Mouse (Mus musculus) hindlimb bud, embryonic 11.5 days (tissue): ENCODE data around the gene Zfr.
"Not testable (repeated sequence)": the region's sequence is repeated elsewhere in the genome, so short reads cannot be mapped to it uniquely, and the experiment has no call there.

Source experiments
- DNase-seq: peaks from one replicate; pipeline ENCODE4 v3.0.0-alpha.2; 2012; ENCODE audit warnings: low read depth, low spot score; ENCODE audit errors: extremely low spot score

Zfr gene

DNA sequence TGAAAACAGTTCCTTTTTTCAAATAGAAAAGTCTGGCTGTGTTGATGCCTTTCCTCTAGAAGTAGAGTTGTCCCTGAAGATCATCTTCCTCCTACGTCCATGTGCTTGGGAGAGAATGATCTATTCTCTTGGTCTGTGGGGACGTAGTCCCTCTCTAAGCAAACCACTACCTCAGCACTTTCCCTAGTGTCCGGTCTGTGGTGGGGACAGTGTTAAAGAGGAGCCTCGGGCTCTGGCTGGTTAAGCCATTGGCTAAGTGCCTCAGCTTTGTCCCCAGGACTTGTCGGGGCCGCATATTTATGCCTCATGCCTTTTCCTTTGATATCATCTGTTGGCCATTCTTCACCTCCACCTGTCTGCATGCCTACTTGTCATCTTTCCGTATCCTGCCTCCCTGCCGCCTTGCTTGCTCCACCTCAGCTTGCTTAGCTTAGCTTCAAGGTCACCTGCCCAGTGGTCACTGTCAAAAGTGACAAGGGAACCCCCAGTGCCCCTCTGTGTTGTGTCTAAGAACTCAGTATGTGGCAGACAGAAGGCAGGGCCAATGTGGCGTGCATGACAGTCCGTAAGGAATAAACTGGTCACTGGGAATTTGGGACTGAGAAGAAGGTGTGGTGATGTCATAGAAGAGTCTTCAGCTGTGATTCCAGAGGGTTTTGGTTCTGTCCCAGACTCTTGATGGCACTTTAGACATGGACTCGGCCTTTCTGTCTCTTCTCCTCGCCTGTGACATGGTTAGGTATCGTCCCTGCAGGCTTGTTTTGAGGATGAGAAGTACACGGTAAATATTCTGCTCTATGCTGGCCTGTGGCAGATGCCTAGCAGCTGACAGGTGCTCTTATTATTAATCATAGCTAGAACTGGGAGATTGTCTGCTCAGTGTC is 97.1 kb downstream of the Zfr start:
- no peak for DNase-seq

DNA sequence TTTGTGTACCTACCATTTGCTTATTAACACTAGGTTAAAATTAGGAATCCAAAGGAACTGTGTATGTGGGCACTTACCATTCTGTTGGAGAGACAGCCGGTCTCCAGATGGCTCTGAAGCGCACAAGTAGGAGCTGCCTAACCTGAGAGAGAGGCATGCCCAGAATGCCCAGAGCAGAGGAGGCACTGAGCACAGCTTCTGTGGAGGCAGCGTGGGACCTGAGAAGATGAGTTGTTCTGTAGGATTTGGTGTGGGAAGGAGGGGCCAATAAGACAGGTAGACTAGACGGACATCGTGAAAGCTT is 97.7 kb downstream of the Zfr start:
- no peak for DNase-seq

- DNase-seq = no peak
Observed at GRCm38 (mm10) chr15:12216119-12216518, 98.5 kb downstream of the Zfr start.

DNA sequence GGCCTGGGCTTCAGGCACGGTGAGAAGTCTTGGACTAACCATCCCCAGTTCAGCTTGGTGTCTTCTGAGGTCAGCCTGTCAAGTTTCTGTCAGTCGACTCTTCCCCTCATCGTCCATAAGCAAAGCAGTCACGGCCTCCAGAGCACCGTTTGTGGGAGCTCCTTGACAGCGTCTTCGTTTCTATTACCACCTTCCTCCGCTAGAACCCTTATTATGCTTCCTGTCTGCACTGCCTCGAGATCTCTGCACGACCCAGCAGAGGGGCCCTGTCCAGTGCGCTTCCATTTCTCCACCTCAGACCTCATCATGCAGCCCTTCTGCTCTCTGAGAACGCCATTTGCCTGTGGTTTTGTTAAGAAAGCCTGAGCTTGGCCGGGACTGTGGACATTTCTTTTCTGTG is 99.2 kb downstream of the Zfr start:
- DNase-seq = no peak

DNA sequence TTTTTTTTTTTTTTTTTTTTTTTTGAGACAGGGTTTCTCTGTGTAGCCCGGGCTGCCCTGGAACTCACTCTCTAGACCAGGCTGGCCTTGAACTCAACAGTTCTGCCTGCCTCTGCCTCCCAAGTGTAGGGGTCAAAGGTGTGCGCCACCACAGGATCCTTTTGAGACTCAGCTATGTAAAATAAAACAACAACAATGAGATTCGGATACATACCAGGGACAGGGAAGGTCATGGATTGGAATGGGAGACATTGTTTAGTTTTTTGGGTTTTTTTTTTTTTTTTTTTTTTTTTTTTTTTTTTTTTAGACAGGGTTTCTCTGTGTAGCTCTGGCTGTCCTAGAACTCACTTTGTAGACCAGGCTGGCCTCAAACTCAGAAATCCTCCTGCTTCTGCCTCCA is 99.7 kb downstream of the Zfr start:
- DNase-seq = not testable (repeated sequence)

DNA sequence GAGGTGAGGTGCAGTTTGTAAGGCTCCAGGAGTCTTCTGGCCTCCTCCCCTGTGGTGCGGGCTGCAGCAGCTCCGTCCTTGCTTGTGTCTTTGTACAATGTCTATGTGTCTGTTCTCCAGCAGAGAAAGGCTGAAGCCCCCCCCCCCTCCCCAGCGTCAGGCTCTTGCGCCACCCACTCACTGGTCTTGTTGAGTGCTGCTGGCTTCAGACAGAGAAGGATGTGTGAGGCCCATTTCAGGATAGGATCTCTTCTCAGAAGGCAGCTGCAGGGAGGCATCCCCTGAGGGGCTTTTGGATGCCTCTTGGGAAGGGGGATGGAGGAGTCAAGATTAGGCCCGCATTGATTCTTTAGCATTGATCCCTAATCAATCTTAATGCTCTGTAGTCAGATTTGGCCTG is 100.2 kb downstream of the Zfr start:
- no peak for DNase-seq

DNA sequence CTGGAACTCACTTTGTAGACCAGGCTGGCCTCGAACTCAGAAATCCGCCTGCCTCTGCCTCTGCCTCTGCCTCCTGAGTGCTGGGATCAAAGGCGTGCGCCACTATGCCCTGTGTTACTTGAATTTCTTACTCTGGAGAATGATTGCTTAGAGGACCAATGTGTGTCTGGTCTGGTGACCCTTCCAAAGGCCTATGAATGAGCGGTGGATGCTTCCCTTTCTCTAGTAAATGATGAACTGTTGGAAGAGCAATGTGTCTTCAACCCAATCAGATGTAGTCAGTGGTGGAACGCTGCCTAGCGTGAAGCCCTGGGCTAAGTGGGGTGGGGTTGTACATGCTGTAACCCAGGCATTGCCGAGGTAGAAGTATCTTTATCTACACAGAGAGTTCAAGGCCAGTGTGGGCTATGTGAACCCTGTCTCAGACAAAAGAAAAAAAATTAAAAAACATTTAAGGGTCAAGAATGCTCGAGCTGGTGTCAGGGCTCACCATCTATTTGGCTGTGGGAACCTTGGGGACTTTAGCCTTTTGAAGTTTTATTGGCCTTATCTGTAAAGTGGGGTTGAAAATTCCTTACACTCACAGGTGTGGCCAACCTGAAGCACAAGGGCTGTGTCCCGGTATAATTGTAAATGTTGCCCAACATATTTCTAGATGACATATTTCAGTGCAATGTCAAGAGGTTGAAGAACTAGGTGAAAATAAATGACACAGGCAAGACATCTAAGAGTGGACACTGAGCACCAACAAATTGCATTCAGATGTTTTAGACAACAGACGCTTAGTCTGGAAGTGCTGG is 101.2 kb downstream of the Zfr start:
- DNase-seq = no peak

DNA sequence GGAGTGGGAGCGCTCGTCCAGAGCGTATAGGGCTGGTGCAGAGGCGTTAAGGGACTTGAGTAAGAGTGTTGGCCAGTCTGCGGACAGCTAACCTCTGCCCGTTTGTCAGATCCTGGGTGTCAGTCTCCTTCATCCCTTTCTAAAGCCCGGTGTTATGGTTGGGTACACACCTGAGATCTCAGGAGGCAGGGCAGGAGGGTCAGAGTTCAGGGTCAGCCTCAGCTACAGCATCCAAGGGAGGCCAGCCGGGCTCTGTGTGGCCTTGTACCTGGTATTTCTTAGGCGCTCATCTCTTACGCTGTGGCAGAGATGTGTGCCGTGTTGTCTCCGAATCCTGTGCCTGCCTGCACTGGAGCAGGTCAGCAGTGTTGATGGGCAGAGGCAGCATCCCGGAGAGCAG is 103.5 kb downstream of the Zfr start:
- no peak for DNase-seq

DNA sequence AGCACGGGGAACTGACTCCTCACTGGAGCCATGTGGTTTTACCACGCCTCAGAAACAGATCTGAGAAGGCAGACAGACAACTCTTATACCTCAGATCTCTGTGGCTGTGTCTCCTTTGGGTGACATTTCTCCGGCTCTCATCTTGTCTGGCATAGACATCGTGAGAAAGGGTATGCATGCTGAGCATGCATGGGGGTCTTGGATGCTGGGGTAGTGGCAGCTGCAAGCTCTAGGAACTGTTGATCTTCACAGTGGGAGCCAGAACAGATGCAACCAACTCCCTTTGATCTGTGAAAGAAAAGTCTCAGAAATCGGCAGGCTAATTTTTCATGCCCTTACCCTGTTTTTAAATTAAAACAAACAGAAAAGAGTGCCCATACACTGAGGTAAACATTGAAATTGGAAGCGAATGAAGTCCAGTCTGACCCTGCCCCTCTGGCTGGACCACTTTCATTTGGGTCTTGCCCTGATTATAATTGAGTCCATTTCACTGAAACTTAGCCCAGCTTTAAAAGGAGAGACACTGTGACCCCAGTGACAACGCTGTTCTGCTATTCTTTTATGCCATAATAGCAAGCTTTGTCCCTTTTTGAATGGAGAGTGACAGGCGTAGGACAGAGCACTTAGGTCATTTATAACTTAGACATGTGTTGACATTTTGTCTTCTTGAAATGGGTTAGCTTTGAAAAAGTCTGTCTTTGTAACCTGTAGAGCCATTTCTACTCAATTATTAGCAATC is 105.1 kb downstream of the Zfr start:
- no peak for DNase-seq

- no peak for DNase-seq
Observed at GRCm38 (mm10) chr15:12223393-12223792, 105.8 kb downstream of the Zfr start.

DNA sequence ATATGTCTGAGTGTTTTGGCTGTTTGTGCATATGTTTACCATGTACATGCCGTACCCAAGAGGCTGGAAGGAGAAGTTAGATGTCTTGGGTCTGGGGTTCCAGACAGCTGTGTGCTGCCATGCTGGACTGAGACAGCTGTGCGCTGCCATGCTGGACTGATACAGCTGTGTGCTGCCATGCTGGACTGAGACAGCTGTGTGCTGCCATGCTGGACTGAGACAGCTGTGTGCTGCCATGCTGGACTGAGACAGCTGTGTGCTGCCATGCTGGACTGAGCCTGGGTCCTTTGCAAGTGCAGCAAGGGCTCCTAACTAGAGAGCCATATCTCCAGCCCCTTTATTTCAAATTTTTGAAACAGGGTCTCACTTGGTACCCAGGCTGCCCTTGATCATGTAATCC is 106.6 kb downstream of the Zfr start:
- no peak for DNase-seq

- DNase-seq = no peak
Observed at GRCm38 (mm10) chr15:12225062-12225461, 107.4 kb downstream of the Zfr start.

- DNase-seq = no peak
Observed at GRCm38 (mm10) chr15:12226908-12227307, 109.3 kb downstream of the Zfr start.

- DNase-seq = no peak
Observed at GRCm38 (mm10) chr15:12227355-12227754, 109.7 kb downstream of the Zfr start.

GRCm38 (mm10) chr15:12229603-12230242 is 112.1 kb downstream of the Zfr start:
- DNase-seq = no peak

- DNase-seq = no peak
Observed at GRCm38 (mm10) chr15:12230243-12230935, 112.8 kb downstream of the Zfr start.

DNA sequence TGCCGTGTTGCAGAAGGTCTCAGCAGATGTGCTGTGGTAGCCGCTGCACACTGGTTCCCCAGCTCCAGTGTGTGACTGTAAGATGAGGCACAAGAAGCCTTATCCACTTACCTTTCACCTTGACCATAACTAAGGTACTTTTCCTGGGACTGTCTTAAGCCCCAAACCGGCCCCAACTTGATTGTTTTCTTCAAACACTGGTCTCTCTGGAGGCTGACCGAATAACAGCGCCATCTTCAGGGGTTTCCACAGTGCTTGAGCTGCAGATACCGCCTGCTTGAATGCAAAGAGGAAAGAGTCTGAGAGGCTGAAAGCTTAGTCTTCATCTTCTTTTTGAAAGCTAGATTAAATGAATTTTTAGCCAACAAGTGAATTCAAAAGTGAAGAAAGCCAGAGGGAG is 113.8 kb downstream of the Zfr start:
- no peak for DNase-seq

DNA sequence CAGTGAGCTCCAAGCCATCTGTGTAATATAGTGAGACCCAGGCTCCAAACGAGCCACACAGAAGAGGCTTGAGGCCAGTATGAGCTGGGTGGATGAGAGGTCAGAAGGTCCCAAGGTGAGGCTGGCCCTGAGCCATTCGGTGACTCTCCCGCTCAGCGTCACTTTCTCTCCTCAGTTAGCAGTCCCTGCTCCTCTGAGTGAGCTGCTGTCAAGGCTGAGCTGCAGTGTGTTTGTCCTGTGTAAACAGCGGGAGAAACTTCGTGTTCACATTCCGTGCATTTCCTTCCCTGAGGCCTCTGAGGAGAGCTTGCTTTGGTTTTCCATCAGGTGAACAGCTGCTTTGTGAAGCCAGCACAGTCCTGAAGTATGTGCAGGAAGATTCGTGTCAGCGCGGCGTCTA is 114.8 kb downstream of the Zfr start:
- DNase-seq = no peak

- DNase-seq = no peak
Observed at GRCm38 (mm10) chr15:12233021-12233420, 115.4 kb downstream of the Zfr start.
